Mouse (Mus musculus): ENCODE results near the gene Rpl35a.
"Not testable (repeated sequence)": the region's sequence is repeated elsewhere in the genome, so short reads cannot be mapped to it uniquely, and the experiment has no call there.

Rpl35a gene

DNA sequence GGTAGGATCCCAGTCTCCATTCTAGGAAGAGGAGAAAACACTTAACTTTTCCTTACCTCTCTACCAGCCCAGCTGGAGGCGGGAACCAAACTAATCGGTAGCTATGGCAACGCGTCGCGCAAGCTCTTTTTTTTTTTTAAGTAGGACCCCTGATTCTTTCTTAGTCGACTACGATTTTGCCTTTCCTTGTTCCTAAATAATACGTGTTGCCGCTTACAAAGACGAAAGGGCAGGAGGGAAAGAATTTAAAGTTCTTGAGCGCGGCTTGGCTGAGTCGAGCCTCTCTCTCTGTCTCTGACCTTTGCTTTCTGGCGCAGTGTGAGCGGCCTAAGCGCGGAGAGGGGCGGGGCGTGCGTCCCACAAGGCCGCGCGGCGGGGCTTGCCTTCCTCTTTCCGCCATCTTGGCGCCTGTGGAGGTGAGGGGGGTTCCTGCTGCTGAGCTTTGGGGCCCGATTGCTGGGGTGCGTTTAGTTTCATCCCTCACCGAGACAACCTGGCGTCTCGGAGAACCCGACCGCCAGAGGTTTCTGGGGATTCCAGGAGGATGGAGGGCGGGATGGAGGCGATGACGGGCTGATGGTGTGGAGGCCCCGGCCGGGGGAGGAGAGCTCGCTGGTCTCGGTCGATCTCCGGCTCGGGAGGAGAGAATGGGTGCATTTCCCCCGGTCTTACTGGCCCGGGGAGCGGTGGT is at the start of gene Rpl35a, which contains the start of gene Iqcg:
Gene Rpl35a, plus strand, starts transcription at position 359 of the 691 bp plus-strand sequence.
Gene Iqcg, minus strand, starts transcription at position 124 of the 691 bp plus-strand sequence.
- DNase-seq, result peak; percentile 94 to 95

DNA sequence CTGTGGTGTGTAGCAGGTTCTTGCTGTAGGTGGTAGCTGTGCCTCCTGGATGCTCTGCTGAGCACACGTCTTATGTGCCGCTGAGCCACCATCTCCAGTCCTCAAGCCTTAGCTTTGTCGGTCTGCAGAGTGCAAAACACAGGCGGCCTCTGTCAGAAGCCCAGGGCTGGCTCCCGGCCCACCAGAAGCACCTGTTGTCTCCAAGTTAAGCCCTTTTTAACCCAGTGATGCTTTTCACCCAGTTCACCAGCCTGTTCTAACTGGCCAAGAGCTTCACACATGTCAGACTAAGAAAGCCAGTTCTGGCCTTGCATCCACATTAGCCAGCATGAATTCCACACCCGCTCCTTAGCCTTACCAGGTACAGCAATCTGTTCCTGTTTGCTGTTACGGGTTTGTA is 49.4 kb upstream of the Rpl35a start:
- no peak for DNase-seq

DNA sequence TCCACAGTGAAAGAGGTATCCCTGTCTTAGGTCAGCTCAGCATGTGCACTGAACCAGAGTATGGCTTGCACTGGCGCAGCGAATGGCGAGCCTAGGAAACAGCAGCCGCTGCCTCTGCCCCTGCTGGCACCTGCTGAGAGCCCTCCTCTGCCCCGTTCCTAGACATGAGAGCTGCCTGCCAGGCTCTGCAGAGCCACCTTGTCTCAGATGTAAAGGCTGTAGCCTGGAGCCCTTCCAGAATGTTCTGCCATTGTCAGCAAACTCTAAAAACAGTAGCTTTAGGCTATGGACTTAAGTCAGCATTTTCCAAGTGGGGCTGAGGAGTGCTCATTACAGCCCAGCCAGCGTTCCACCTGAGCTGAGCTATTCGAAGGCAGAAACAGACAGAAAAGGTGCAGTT is 48.8 kb upstream of the Rpl35a start:
- no peak for DNase-seq

DNA sequence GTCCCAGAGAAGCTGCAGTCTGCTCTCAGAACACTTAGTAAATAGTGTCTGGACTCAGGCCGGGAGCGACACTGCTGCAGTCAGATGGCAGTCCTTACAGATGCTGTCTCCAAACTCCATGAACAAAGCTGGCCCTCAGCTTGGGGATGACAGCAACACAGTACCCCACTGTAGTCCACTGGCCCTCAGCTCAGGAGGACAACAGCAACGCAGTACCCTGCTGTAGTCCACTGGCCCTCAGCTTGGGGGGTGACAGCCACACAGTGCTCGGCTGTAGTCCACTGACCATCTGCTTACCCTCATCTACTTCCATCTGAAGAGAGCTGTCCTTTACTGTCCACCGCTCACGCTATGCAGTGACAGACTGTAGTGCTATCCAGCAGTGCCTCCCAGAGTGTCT is 46.1 kb upstream of the Rpl35a start:
- no peak for DNase-seq

DNA sequence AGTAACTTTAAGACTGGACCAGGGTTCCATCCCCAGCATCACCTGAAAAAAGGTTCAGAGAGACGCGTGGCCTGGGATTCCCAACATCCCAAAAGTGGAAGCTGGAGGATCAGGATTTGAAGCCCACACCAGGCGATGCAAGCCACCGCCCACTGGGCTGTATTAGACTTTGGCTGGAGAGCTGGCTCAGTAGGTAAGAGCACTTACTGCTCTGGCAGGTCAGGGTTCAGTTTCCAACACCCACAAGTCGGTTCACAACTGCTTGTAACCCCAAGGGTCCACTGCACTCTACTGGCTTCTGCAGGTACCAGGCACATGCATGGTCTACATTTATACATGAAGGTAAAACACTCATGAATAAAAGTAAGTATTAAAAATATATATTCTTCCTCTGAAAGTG is 42.5 kb upstream of the Rpl35a start:
- DNase-seq, result no peak

DNA sequence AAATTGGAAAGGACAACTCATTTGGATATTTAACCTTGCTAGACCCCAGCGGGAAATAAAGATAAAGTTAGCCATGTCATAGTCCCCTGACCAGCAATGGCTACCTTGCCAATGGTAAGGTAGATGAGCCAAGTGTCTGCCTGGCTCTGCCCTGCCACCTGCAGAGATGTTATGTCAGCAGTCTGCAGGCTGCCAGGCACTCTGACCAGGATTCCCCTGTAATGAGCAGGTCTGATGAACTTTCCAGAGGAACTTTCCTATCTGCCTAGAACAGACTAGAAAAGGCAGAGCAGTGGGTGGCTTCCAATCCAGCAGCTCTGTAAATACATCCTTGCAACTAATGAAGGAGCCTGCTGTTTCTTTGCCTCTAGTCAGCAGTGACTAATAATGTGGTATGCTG is 41.3 kb upstream of the Rpl35a start:
- DNase-seq, result no peak

DNA sequence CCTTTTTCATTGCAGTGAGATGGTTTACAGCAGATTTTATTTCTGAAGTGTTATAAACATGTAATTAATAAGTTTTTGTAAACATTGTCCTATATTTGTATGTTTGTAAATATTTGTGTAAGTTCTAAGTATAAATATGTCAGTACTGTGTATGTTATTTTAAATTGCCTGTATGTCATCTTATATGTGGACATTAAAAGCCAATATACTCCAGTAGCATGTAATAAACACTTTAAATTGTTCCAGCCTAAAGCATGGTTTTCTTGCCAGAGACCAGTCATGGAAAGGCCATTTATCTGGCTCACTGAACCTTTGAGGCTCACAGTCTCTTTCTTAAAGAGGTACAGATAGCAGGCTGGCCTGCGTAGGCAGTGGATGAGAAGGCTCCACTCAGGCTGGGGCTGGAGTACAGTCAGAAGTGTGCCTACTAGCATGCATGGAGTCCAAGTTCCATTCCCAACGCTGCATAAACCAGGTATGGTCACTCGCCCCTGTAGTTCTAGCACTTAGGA is 40.8 kb upstream of the Rpl35a start:
- DNase-seq, result no peak

DNA sequence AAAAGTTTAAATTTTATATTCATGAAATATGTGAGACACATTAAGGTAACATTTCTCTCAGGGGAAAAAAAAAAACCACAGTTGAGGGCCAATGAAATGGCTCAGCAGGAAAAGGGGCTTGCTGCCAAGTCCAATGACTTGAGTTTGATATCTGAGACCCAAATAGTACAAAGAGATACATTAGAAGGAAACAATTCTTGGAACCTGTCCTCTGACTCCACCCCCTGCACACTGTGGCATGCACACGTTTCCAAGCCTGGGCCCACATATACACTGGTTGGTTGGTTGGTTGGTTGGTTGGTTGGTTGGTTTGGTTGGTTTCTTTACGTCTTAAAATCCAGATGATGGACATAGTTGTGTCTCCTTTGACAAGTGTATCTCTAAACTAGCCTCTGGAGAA is 40.3 kb upstream of the Rpl35a start:
- DNase-seq, result no peak

DNA sequence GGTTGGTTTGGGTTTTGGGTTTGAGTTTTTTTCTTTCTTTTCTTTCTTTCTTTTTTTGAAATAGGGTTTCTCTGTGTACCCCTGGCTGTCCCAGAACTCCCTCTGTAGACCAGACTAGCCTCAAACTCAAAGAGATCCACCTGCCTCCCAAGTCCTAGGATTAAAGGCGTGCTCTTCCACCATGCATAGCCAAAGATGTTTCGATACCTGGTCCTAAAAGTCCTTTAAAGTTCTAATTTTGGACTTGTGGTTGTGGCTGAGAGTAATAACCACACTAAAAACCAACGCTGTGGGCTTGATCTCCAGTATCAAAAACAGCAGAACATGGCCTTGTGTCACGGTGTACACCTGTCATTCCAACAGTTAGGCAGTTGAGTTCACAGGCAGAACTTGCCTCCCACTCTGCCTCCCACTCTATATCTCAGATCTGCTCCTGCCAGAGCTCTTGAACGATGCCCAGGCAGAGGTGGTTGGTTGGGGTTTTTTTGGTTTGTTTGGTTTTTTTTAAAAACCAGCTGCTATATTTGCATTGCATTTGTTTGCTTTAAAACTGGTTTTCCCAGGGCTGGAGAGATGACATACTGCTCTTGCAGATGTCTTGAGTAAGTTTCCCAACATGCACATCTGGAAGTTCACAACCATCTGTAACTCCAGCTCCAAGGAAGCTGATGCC is 38.4 kb upstream of the Rpl35a start:
- DNase-seq, result no peak

DNA sequence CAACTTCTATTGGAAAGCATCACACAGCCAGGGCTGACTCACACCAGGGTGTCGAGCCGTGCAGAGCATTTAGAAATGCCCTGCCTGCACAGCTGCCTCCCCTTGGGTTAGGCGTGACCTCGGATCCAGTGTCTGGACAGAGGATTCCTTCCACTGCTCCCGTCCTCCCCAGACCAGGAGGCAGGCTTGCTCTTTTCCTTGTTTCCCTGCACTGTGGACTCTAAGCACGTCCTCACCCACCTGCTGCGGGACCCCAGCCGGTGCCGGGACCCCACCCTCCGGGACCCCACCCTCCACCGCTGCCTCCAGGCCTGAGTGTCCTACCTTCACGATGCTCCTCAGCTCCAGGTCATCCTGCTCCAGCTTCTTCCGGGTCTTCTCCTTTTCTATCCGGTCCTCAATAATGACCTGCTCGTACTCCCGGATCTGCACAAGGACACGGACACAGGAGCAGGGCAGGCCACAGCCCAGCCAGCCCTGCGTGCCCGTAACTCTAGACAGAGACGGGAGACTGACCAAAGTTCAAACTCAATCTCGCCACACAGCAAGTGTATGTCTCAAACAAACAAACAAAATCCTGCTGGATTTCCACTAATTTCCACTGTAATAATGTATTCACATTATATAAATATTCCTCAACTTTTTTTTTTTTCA is 37.0 kb upstream of the Rpl35a start:
- DNase-seq, result no peak

DNA sequence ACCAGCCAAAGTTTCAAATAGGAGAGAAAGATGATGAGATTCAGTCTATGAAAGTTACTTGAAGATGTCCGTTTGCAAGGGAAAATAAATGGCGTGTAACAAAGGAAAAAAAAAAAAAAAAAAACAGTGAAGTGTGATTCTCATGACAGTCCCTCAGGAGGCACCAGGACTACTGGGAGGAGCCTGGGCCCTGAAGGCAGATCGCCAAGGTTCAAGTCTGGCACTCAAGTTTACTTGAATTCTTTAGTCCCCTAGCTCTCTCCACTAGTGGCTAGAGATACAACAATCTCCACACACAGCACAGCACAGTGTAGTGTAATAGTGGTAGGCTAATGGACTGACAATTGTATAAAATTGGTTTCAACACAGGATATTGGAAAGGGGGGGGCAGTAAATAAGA is 34.9 kb upstream of the Rpl35a start:
- no peak for DNase-seq

DNA sequence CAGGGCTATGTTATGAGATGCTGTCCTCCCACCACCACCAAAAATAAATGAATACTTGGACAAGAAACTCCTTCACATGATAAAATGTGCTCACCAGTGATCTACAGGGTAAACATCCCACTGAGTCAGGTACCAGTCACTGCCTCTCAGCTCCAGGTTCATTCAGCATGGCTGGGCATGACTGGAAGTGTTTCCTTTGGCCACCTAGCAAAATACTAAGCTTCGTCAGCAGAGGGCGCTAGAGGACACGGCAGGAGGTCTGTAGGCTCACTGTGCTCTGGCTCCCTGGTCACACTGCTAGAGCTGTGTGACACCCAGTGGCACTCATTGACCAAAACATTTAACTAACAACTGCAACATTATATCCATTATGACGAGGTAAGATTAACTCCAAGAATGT is 32.5 kb upstream of the Rpl35a start:
- DNase-seq, result peak; percentile 89

DNA sequence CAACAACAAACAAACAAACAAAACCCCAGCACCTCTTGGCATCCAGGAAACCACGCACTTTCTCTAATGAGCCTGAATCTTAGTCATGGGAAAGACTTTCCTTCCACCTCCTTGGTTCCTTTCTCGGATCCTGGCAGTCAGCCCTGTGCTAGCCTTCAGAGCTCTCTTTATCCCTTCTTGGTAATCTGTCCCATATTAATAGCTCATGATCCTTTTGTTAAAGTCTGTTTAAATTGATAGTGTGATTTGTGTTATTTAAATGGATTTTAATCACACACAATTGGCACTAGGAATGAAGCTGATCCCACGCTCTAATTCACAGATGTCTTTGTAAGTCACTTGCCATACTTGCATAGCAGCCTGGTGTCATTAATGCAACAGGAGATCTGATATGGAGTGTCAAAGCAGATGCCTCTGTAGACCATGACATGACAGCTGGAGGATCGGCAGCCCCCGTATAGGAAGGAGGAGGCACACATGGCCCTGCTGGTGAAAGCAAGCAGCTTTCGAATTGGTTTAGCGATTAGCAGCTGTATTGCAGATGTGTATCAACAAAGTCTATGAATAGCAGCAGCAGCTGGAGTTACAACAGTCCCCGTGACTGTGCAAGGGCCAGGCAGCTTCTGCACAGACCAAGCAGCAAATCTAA is 31.7 kb upstream of the Rpl35a start:
- DNase-seq, result no peak

DNA sequence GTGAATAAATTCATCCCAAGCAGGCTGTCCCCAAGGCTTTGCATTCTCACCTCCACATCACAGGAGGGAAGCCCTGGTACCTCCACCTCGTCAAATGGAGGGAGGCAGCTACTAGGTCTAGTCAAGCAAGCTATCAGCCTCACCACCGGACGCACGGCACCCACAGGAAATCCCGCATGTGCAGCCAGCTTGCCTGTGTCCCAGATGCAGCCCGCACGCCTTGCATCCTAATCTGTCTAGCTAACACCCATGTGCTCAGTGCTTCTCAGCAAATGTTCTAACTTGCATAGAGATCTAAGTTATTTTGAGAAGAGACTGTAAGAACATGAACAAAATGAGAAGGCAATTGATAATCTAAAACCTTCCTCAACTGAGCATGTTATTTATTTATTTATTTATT is 29.9 kb upstream of the Rpl35a start:
- DNase-seq, result no peak

DNA sequence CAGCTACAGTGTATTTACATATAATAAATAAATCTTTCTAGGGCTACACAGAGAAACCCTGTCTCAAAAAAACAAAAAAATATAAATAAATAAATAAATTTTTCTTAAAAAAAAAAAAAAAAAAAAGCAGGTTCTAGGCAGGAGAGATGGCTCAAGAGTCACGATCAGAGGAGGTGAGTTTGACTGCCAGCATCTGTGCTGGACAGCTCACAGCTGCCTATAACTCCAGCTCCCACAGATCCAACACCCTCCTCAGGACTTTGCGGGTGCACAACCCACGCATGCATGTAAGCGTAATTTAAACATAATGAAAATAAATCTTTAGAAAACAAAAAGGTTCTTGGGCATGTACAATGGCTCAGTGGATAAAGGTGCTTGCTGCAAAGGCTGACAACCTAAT is 20.2 kb upstream of the Rpl35a start:
- no peak for DNase-seq

DNA sequence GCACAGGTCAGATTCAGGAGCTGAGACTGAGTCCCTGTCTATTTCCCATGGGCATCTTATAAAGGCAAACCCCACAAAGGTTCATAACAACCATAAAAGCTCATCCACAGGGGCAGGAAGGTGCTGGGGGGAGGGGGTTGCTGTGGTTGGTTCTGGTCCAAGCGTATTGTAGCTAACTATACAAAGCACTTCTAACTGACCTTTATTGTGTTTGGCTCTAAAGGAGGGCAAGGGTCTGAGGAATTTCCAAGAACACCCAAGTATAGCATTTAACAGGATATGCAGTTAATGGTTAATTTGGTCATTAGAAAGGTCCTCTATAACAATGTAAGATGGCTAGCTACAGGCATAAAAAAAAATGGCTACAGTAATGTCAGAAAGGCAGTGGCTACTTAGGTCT is 13.6 kb upstream of the Rpl35a start:
- DNase-seq, result no peak

DNA sequence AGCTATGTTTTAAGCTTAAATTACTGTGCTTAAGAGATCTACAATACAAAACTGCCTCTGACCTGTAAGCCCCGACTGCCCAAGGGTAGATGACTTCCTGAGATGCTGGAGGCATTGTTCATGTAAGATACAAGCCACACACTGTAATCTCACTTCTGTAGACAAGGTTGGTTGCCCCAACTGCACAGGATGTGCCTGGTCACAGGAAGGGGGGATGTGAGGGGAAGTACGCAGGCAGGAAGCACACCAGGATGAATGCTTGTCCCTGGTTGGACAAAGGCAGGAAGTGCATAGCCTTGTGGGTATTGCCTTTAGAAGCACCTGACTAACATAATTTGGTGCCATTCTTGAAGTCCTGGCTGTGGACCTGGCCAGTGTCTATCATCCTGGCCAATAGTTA is 13.0 kb upstream of the Rpl35a start:
- DNase-seq, result peak; percentile 48 to 59

DNA sequence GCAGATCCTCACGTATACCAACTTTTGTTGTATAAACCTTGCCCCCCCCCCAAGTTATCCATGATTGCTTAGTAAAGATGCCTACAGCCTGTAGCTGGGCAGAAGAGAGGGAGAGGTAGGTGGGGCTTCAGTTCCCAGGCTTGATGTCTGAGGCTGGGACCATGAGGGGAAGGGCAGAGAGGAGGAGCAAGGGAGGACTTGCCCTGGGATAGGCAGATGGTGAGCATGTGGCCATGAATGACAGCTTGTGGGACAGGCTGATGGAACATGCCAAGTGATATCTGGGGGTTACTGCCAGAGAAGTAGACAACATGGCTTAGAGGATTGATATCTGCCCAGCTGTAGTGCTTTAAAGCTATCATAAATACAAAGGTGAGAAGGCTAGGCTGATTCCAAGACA is 8.2 kb upstream of the Rpl35a start:
- no peak for DNase-seq

DNA sequence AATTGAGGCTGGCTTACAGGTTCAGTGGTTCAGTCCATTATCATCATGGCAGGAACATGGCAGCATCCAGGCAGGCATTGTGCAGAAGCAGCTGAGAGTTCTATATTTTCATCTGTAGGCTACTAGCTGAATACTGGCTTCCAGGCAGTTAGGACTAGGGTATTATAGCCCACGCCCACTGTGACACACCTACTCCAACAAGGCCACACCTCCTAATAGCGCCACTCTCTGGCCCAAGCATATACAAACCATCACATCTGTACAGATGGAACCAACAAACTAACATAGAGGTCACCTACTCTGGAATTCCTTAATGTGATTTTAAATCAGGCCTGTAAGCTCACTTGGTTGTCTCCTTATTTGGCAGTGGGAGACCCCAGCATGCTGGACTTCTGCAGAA is 7.6 kb upstream of the Rpl35a start:
- DNase-seq, result no peak

DNA sequence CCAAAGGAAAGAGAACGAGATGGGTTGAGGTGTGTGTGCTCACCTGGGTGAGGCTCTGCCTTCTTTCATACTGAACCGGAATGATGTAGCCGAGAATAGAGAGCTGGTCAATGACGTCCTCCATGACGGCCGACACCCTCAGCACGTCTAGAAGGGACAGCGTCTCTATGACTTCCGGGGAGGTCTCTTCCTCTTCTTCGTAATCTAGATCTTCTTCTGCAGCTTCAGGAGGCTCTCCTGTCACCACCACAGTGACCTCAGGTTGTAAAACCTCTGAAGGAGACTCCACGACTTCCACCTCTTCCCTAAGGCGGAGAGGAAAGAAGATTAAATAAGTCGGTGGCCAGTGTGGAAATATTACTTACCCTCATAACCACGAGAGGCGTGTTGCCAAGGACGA is 6.4 kb upstream of the Rpl35a start:
- DNase-seq, result no peak

DNA sequence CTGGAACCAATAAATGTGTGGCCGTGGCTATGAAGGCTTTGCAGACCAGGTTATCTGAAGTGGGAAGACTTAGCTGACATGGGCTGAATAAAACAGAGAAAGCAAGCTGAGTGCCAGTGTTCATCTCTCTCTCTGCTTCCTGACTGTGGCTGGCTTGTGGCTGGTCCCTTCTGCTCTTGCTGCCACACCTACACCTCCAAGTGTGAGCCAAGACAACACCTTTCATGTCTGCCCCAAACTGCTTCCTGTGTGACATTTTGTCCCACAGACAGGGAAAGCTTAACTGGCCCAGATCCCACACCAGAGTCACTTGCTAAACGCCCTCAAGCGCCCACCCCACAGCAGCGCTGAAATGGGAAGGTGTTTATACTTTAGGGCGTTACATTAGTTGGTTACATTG is 3.1 kb upstream of the Rpl35a start:
- DNase-seq, result no peak

DNA sequence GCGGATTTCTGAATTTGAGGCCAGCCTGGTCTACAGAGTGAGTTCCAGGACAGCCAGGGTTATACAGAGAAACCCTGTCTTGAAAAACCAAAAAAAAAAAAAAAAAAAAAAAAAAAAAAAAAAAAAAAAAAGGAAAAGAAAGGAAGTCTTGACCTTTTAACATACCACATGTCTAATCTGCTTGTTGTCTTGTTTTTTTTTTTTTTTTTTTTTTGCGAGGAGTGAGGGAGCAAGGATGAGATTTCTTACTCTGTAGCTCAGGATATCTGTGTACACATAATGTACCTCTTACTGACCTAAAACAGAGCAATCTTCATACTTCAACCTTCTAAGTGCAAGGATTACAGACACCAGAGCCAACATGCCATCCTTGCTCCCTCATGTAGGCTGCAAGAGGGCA is 1.3 kb upstream of the Rpl35a start:
- not testable (repeated sequence) for DNase-seq

DNA sequence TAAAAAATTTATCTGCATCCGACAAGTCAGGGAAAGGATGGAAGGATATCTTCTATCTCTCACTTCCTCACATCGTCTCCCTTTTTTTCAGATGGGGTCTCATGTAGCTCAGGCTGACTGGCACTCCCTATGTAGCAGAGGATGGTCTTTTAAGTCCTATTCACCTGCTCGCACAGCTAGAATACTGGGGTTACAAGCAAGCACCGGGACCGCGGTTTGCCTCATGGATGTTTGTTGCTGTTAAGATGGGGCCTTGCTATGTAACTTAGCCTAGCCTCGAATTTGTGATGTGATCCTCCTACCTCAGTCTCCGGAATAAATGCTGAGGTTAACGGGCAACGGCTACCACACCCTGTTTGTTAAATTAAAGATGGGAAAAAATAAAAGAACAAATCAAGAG is 598 bp upstream of the Rpl35a start:
- DNase-seq, result no peak

DNA sequence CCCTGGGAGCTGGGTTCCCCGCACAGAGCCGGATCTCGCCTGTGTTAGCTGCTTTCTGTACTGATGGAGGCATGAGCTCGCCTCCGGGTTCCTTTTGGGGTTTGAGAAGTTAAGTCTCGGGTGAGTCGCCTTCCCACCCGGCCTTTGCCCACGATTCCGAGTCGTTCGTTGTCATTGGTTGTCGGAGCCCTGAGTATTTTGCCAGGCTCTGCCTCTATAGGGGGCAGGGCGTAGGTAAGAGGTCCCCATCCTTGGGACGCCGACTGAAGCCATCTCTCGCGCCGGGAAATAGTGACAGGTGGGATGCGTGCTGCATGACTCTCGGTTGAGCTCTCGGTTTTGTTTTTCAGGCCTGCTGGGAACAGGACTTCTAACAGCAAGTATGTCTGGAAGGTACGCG is 533 bp downstream of the Rpl35a start:
- no peak for DNase-seq
